Comparison of ENCODE assay signal across 11 mouse cellular contexts in the genomic region with DNA sequence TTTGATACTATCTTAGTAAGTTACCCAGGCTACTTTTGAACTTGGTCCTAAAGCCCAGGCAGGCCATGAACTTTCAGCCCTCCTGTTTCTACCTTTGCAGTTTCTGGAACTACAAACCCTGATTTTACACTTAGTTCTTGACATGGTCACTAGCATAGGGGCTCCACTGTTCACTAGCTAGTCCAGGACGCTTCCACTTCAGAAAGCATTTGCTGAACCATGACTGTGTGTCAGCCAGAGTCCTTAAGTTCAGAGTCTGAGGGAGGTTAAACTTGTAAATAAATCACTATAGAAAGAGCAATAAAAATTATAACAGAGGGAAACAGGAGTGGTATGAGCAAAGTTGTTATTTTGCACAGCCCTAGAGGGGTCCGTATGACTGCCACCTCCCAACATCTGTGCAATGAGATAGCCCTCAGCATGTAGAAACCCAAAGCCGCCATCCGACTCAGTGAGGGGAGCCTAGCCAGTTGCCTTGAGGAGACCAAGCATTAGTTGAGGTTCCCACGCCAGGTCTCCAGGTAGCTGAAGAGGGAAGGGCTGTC.
"Had no signal": no experiment of that assay in that cellular context is flagged by ENCODE, and none has a peak within 500 bp of the region (broad histone marks: within the 10 kb centered on the region; RNA-seq: fewer than 3 reads in every experiment).

No protein-coding gene starts in this region.

- H3K36me3 ChIP-seq: limb, embryonic 13.5 days; neural tube, embryonic 15.5 days had no signal

- H3K4me2 ChIP-seq: limb, embryonic 13.5 days; neural tube, embryonic 15.5 days had no signal

- H3K4me3 ChIP-seq: layer of hippocampus, adult 2 months; limb, embryonic 13.5 days; myocyte; neural tube, embryonic 15.5 days had no signal

- H3K9ac ChIP-seq: limb, embryonic 13.5 days; liver, embryonic 14.5 days; neural tube, embryonic 15.5 days had no signal

- H3K27me3 ChIP-seq: neural tube, embryonic 15.5 days had no signal

- H3K4me1 ChIP-seq: neural tube, embryonic 15.5 days had no signal

- DNase-seq: left cerebral cortex, postnatal 4 days; lung, adult 18-20 months; lung, postnatal 36 days; midbrain, embryonic 14.5 days; thymus, postnatal 36 days had no signal

- H3K27ac ChIP-seq: hindbrain, postnatal 0 days; layer of hippocampus, adult 2 months; limb, embryonic 13.5 days; liver, embryonic 14.5 days; neural tube, embryonic 15.5 days had no signal

- H3K9me3 ChIP-seq: limb, embryonic 13.5 days; neural tube, embryonic 15.5 days had no signal

- ATAC-seq: hindbrain, postnatal 0 days had no signal
